Mouse (Mus musculus) limb, embryonic 14.5 days (tissue): Measurements from ENCODE around the gene Tspan32. TPM values are rescaled to one million over a fixed set of nuclear protein-coding genes. Genes with fewer than 3 reads are reported as not detected.

Experiments
- ATAC-seq: fragments of 200-750 bp; cut with Nextera tagmentation; 2 replicates; pipeline ENCODE4 v1.8.0; 2017; ENCODE audit warnings: low read depth, moderate number of reproducible peaks, moderate TSS enrichment; ENCODE audit not compliant: low FRiP score
- DNase-seq: peaks from one replicate; pipeline ENCODE4 v3.0.0-alpha.2; 2015; ENCODE audit warnings: low spot score
- H3K27ac ChIP-seq: fragments of 300-500 bp; sonication (generic); replicated peaks from 2 replicates; pipeline ENCODE4 v1.5.1; 2014; ENCODE audit warnings: low read depth, mild to moderate bottlenecking, low read length, moderate library complexity, mixed read lengths
- H3K27me3 ChIP-seq: fragments of 300-500 bp; sonication (generic); 2 replicates; pipeline ENCODE4 v1.6.1; 2014; ENCODE audit warnings: low read length, mixed read lengths; ENCODE audit not compliant: control insufficient read depth, insufficient read depth
- H3K36me3 ChIP-seq: fragments of 300-500 bp; sonication (generic); 2 replicates; pipeline ENCODE4 v1.6.1; 2014; ENCODE audit warnings: mild to moderate bottlenecking, low read length, moderate library complexity, mixed read lengths; ENCODE audit not compliant: control insufficient read depth, insufficient read depth
- H3K4me1 ChIP-seq: fragments of 300-500 bp; sonication (generic); 2 replicates; pipeline ENCODE4 v1.6.1; 2014; ENCODE audit warnings: antibody characterized with exemption, low read length, mixed read lengths; ENCODE audit not compliant: control insufficient read depth, insufficient read depth
- H3K4me2 ChIP-seq: fragments of 300-500 bp; sonication (generic); replicated peaks from 2 replicates; pipeline ENCODE4 v1.6.1; 2014; ENCODE audit warnings: low read depth, mild to moderate bottlenecking, low read length, moderate library complexity; ENCODE audit not compliant: severe bottlenecking
- H3K4me3 ChIP-seq: fragments of 300-500 bp; sonication (generic); replicated peaks from 2 replicates; pipeline ENCODE4 v1.5.1; 2014; ENCODE audit warnings: low read length
- H3K9ac ChIP-seq: fragments of 300-500 bp; sonication (generic); 2 replicates; pipeline ENCODE4 v1.6.1; 2014; ENCODE audit warnings: mild to moderate bottlenecking, low read depth, low read length, moderate library complexity; ENCODE audit not compliant: severe bottlenecking
- H3K9me3 ChIP-seq: fragments of 300-500 bp; sonication (generic); 2 replicates; pipeline ENCODE4 v1.6.1; 2016; ENCODE audit warnings: low read length; ENCODE audit not compliant: control insufficient read depth
- POLR2A ChIP-seq: fragments of 200-500 bp; IDR thresholded peaks from 2 replicates; pipeline ENCODE4 v1.8.0; 2012; ENCODE audit warnings: inconsistent platforms, mild to moderate bottlenecking, moderate library complexity, borderline replicate concordance; ENCODE audit not compliant: insufficient read depth, insufficient read length; ENCODE audit errors: extremely low read depth
- WGBS: fragments of 180-500 bp; shearing (Covaris S2); extraction: QIAGEN DNeasy Blood & Tissue Kit; methylation state at CpG from one replicate; pipeline ENCODE4 v1.1.7; 2014; 5-methylcytosine and 5-hydroxymethylcytosine counted together
- polyA plus RNA-seq, 2 experiments: library from polyadenylated mRNA; depleted of rRNA in 1 of 2; stranded (reverse) in 1 of 2; unstranded in 1 of 2; fragments of >200 nt; fragmentation: Nextera tagmentation in 1 of 2; extraction: Ambion mirVana in 1 of 2; gene quantifications; 2 replicates each; pipeline versions ENCODE4 v1.2.1 to v1.2.3; 2012 to 2014

Gene Tspan32
- 5.1 and 5.5 TPM in 2 replicates for polyA plus RNA-seq (2012; rRNA removed)
- 6.0 and 7.3 TPM in 2 replicates for polyA plus RNA-seq (2014; fragmentation: Nextera tagmentation; extraction: Ambion mirVana)

- no peak for DNase-seq
- WGBS, result 79% methylated on average over 4 of the region's 4 CpGs
- TF ChIP-seq POLR2A, result no peak
- no peak for ATAC-seq
- Histone ChIP-seq H3K4me3 (no peak within 1 kb of the TSS), H3K36me3 (no peaks in the 10 kb centered on the region), H3K9ac (no peak within 1 kb of the TSS), H3K4me2 (no peak within 1 kb of the TSS), H3K4me1 (peaks cover 31% of the 10 kb centered on the region), H3K27me3 (no peaks in the 10 kb centered on the region), H3K27ac (no peak within 1 kb of the TSS), H3K9me3 (no peaks in the 10 kb centered on the region)
These were observed at the start of gene Tspan32 for GRCm38 (mm10) chr7:143004727-143005343. Tspan32 (plus strand) TSS chr7:143005046.

GRCm38 (mm10) chr7:142956018-142956417 lies 48.8 kb upstream of the Tspan32 start:
- DNase-seq (peak; percentile 7), ATAC-seq (no peak)
- WGBS, result 58% methylated on average over 2 of the region's 2 CpGs
- H3K9ac ChIP-seq, result no peak overlapping the region
- no peak overlapping the region for H3K4me3 ChIP-seq
- no peaks in the 10 kb centered on the region for H3K9me3 ChIP-seq
- no peaks in the 10 kb centered on the region for H3K4me1 ChIP-seq
- H3K36me3 ChIP-seq, result no peaks in the 10 kb centered on the region
- no peaks in the 10 kb centered on the region for H3K27me3 ChIP-seq
- no peak overlapping the region for H3K4me2 ChIP-seq
- TF ChIP-seq POLR2A, result no peak
- H3K27ac ChIP-seq, result no peak overlapping the region

GRCm38 (mm10) chr7:142958817-142959216 lies 46.0 kb upstream of the Tspan32 start:
- Histone ChIP-seq H3K36me3 (no peaks in the 10 kb centered on the region), H3K4me1 (no peaks in the 10 kb centered on the region), H3K4me3 (no peak overlapping the region), H3K27ac (no peak overlapping the region), H3K9me3 (no peaks in the 10 kb centered on the region), H3K4me2 (no peak overlapping the region), H3K9ac (no peak overlapping the region), H3K27me3 (no peaks in the 10 kb centered on the region)
- 72% methylated on average over 1 of the region's 1 CpGs for WGBS
- TF ChIP-seq POLR2A, result no peak
- ATAC-seq (no peak), DNase-seq (no peak)

- Histone ChIP-seq H3K4me1 (no peaks in the 10 kb centered on the region), H3K9me3 (no peaks in the 10 kb centered on the region), H3K4me3 (no peak overlapping the region), H3K27me3 (no peaks in the 10 kb centered on the region), H3K27ac (no peak overlapping the region), H3K36me3 (no peaks in the 10 kb centered on the region), H3K4me2 (no peak overlapping the region), H3K9ac (no peak overlapping the region)
- DNase-seq, result no peak
- no peak for ATAC-seq
- TF ChIP-seq POLR2A, result no peak
- WGBS, result 81% methylated on average over 4 of the region's 4 CpGs
These were observed 45.1 kb upstream of the Tspan32 start for GRCm38 (mm10) chr7:142959752-142960151.

GRCm38 (mm10) chr7:142967414-142967883 lies 37.4 kb upstream of the Tspan32 start:
- H3K4me3 ChIP-seq, result peak overlapping the region; percentile 44
- no peaks in the 10 kb centered on the region for H3K36me3 ChIP-seq
- ATAC-seq, result 0 out of 2 replicates have a peak, but pooled peaks have one; percentile 7
- H3K9ac ChIP-seq, result peak overlapping the region; percentile 44
- H3K4me1 ChIP-seq, result peaks cover 10% of the 10 kb centered on the region
- no peak for TF ChIP-seq POLR2A
- H3K27me3 ChIP-seq, result peaks cover 58% of the 10 kb centered on the region
- under 1% methylated on average over 29 of the region's 36 CpGs for WGBS
- H3K27ac ChIP-seq, result no peak overlapping the region
- peak overlapping the region; percentile 97 for H3K4me2 ChIP-seq
- H3K9me3 ChIP-seq, result no peaks in the 10 kb centered on the region
- DNase-seq, result peak; percentile 14
